Mouse (Mus musculus): ENCODE data around the gene Cbarp. TPM values are rescaled to one million over a fixed set of nuclear protein-coding genes. Genes with fewer than 3 reads are reported as not detected.

The Cbarp gene
- polyA plus RNA-seq, 3 experiments from 2014 or later: 0.60 to 2.3 (median 1.3) TPM

- ATAC-seq: no peak
Measured at GRCm38 (mm10) chr10:80143664-80144063, 3.0 kb upstream of the Cbarp start.

GRCm38 (mm10) chr10:80142530-80142925 lies 1.9 kb upstream of the Cbarp start:
- ATAC-seq: no peak

- ATAC-seq: peak; percentile 65
Measured at GRCm38 (mm10) chr10:80141786-80142529, 1.3 kb upstream of the Cbarp start.

- ATAC-seq: peak; percentile 83
Measured at GRCm38 (mm10) chr10:80141243-80141642, 608 bp upstream of the Cbarp start.

- ATAC-seq: no peak
Measured at GRCm38 (mm10) chr10:80139975-80140665, 515 bp downstream of the Cbarp start.

GRCm38 (mm10) chr10:80139439-80139775 lies 1.2 kb downstream of the Cbarp start:
- ATAC-seq: no peak

GRCm38 (mm10) chr10:80138553-80139438 lies 1.8 kb downstream of the Cbarp start, which contains the start of gene Atp5d:
TSS of gene Atp5d (plus strand) at chr10:80138632.
- ATAC-seq: no peak

GRCm38 (mm10) chr10:80137626-80138552 lies 2.7 kb downstream of the Cbarp start:
- no peak for ATAC-seq

GRCm38 (mm10) chr10:80136952-80137625 lies 3.5 kb downstream of the Cbarp start:
- ATAC-seq: no peak

GRCm38 (mm10) chr10:80136179-80136951 lies 4.3 kb downstream of the Cbarp start:
- ATAC-seq: no peak

GRCm38 (mm10) chr10:80135641-80136040 lies 5.0 kb downstream of the Cbarp start:
- no peak for ATAC-seq

GRCm38 (mm10) chr10:80135161-80135560 lies 5.5 kb downstream of the Cbarp start:
- ATAC-seq: no peak

GRCm38 (mm10) chr10:80134421-80134820 lies 6.2 kb downstream of the Cbarp start:
- no peak for ATAC-seq

GRCm38 (mm10) chr10:80133226-80133849 lies 7.3 kb downstream of the Cbarp start:
- ATAC-seq: no peak

- ATAC-seq: no peak
Measured at GRCm38 (mm10) chr10:80131952-80132350, 8.7 kb downstream of the Cbarp start.

GRCm38 (mm10) chr10:80131316-80131951 lies 9.2 kb downstream of the Cbarp start:
- no peak for ATAC-seq

- no peak for ATAC-seq
Measured at GRCm38 (mm10) chr10:80130403-80131031, 10.1 kb downstream of the Cbarp start.

- ATAC-seq: no peak
Measured at GRCm38 (mm10) chr10:80129846-80130245, 10.8 kb downstream of the Cbarp start.

- ATAC-seq: no peak
Measured at GRCm38 (mm10) chr10:80127920-80128319, 12.7 kb downstream of the Cbarp start.
